Mouse (Mus musculus) mesoderm, embryonic 11.5 days (tissue): ENCODE results near the gene Notch1.
A peak's percentile ranks its signal among the peaks of the same experiment; 100 is the strongest.

ENCODE experiments used
- DNase-seq: peaks from one replicate; pipeline ENCODE4 v3.0.0-alpha.2; 2012; ENCODE audit warnings: low read depth, low spot score

Notch1 gene

DNA sequence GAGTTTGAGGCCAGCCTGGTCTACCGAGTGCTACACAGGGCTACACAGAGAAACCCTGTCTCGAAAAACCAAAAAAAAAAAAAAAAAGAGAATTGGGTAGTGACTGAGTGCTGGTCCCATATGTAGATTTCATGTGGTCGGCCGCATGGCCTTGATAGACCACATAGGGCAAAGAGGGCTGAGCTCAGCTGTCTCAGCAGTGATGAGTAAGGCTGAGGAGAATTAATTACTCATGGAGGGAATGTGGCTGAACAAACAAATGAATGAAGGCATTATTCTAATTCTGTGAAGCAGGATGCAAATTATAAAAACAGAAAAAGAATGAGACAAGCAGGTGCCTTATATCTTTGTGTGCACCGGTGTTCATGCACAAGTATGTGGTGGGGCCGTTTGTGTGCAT is 15.4 kb upstream of the Notch1 start:
- no peak for DNase-seq

- DNase-seq = no peak
Observed at GRCm38 (mm10) chr2:26529881-26530280, 13.4 kb upstream of the Notch1 start.

DNA sequence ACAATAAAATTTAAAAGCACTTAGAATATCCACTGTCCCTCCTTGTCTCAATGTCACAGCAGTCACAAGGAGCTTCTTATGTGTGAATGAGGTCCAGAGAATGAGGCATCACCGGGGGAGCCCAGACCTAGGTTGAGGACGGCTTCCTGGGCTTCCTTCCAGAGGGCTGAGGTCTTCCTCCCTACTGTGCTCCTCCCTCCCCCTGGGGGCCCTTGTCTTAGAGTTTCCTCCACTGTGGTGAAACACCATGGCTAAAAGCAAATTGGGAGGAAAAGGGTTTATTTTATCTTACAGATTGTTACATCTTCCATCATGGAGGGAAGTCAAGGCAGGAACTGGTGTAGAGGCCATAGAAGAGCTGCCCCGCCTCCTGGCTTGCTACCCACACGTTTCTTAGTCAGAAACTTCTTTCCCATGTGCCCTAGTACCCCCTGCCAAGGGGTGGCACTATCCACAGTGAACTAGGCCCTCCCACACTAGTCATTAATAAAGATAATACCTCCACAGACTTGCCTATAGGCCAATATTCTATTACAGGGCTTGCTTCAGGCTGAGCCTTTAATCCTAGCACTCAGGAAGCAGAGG is 12.8 kb upstream of the Notch1 start:
- DNase-seq = no peak

DNA sequence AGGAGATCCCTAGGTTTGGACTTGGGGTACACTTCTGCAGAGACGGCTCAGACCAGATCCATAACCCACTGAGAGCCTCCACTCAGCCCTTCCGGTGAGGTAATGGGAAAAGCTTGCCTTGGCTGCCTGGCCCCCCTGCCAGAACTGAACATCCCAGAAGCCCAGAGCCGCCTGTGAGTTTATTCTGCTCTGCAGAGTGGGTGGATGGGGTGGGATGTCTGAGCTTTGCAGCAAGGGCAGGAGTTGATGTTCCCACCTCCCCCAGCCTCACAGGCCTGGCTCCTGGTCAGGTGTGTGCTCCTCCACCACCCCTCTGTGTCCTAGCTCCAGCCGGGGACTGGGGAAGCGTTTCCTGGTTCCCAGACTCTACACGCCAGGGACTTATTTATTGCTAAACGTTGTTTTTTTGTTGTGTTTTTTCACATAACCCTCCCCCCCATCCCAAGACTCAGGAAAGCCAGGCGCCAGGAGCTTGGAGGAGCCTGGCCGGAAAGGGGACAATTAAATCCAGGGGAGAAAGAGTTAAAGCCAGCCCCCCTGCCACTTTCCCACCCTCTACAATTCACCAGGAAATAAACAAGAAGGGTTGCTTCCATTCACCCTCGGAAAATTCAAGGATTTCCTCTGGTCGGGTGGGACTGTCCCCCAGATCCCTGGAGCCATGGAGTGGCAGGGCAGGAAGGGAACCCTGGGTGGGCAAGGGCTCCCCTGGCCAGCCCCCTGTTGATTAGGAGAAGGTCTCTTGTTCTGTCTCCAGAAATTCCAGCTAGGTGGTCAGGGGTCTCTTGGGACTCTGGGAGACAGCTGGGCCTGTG is 10.2 kb upstream of the Notch1 start:
- no peak for DNase-seq

GRCm38 (mm10) chr2:26525355-26526018 is 9.0 kb upstream of the Notch1 start:
- peak; percentile 81 for DNase-seq

GRCm38 (mm10) chr2:26522327-26522726 is 5.9 kb upstream of the Notch1 start:
- no peak for DNase-seq

- DNase-seq = no peak
Observed at GRCm38 (mm10) chr2:26519753-26520152, 3.3 kb upstream of the Notch1 start.

DNA sequence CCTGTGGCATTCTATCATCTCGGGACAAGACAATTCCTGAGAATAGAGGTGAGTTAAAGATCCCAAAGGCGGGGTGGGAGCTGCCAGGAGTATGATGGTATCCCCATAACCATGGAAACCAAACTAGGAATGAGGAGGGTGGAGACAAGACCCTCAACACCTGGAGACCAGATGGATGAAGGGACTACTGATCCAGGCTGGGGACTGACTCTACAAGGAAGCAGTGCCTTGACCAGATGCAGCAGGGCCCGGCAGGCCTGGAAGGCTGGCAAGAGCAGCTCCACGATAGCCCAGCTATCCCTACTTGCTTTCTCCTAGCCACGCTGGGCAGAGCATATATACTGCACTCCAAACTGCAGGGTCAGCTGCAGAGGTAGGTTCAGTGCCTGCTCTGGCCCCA is 524 bp upstream of the Notch1 start:
- DNase-seq = peak; percentile 66

GRCm38 (mm10) chr2:26515335-26515734 is 1.1 kb downstream of the Notch1 start:
- no peak for DNase-seq

GRCm38 (mm10) chr2:26513105-26513745 is 3.2 kb downstream of the Notch1 start:
- DNase-seq = no peak

GRCm38 (mm10) chr2:26508661-26509060 is 7.8 kb downstream of the Notch1 start:
- DNase-seq = no peak

GRCm38 (mm10) chr2:26507961-26508391 is 8.5 kb downstream of the Notch1 start:
- DNase-seq = no peak

- DNase-seq = no peak
Observed at GRCm38 (mm10) chr2:26507481-26507886, 9.0 kb downstream of the Notch1 start.

GRCm38 (mm10) chr2:26506746-26507280 is 9.7 kb downstream of the Notch1 start:
- no peak for DNase-seq

DNA sequence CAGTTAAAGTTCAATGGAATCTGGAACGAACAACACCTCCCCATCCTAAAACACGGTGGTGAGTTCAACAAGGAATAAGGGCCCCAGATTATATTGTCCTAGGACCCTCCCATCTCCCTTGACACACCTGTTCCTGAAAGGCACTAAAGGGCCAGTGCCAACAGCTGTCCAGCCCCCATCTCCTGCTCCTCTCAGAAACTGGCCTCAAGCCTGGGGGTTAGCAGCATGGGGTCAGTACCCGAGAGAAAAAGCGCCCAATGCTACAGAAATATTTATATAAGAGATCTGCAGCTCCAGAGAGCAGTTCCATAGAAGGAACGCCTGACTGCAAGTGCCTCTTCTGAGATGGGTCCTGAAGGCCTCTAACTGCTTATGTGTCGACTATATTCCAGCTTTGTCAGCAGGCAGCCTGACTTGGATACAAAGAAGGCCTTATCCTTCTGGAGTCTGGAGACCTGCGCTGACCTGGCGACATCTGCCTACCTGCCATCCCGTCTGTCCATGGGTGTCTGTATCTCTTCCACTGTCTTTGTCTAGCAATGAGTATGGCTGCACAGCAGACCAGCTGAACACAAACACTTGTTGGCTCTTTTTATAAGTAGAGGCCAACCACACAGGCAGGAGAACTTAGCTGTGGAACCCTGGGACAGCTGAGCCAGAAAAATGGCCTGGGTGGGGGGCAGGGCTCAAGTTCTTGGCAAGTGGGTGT is 11.5 kb downstream of the Notch1 start:
- no peak for DNase-seq

DNA sequence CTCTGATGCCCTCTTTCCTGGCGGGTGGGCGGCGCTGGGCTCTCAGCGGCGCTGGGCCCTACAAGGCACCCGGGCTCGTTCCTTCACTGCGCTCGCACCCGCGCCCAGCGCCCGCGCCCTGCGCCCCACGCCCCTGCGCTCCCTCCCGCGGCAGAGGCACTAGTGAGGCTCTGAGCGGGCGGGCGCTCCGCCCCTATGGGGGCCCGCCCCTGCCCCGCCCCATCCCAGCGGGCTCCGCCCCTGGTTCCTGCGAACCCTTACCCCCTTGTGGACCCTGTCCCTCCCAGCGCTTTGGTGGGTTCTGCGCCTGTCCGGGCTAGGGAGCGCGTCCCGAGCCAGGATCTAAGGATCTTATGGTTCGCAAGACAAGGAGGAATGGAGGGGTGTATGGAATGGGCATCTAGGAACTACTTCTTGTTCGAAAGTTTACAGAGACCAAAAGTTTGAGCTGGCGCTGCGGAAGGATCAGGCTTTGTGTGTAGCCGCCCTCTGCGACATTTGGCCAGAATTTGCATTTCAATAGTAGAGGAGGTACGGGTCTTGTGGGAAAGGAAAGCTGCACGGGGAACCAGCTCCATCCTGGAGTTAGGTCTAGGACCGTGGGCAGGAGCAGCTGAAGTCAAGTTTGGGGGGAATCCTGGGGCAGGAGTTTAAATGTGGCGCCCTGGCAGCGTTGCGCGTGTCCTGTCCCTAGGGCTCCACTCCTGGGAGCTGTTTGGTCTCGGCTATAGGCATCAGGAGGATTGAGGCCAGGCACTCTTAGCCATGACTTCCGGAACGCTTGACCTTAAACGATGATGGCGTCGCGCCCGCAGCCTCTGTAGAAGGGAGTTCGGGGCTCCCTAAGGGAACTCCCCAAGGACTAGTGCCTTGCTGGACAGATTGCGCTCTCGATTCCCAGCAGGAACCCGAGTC is 12.5 kb downstream of the Notch1 start:
- DNase-seq = peak; percentile 93

DNA sequence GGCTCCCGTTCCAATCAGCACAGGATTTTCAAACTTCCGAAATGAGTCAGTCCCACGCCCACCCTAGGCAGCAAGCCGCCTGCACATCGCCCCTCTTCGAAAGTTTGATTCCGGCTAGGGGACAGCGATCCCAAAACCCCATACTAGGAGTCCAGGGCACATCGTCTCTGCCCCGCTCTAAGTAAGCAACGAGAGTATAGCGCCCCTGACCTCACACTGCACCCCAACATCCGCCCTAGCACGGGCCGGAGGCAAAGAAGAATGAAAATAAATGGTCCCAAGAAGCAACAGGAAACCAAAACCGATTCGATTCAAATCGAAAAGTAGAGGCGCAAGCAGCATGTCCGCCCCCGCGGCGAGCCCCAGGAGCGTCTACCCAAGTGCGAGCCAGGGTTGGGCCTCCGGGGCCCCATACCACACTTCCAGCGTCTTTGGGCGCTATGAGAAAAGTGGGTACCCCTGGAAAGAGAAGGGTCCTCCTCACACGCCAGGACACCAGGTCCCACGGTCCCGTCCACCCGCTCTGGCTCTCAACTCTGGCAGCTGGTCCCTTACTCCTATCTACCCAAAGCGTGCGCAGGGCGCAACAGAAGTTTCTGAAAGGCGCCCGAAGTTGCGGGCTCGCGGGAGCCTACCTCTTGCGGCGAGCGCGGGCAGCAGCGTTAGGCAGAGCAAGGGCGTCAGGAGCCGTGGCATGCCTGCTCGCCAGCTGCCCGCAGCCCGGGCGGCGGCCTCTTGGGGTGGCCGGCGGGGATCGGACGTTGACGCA is 13.4 kb downstream of the Notch1 start:
- DNase-seq = no peak

GRCm38 (mm10) chr2:26502299-26502862 is 14.1 kb downstream of the Notch1 start:
- peak; percentile 77 for DNase-seq

GRCm38 (mm10) chr2:26501651-26502141 is 14.8 kb downstream of the Notch1 start:
- DNase-seq = peak; percentile 89
